Mouse (Mus musculus) limb, embryonic 12.5 days (tissue): ENCODE results near the gene Ptpn7. TPM values are rescaled to one million over a fixed set of nuclear protein-coding genes. Genes with fewer than 3 reads are reported as not detected.

Source experiments
- ATAC-seq: fragments of 200-750 bp; cut with Nextera tagmentation; 2 replicates; pipeline ENCODE4 v1.8.0; 2017; ENCODE audit warnings: low read depth, moderate TSS enrichment; ENCODE audit not compliant: insufficient number of reproducible peaks, insufficient read depth, low FRiP score, low TSS enrichment
- H3K27ac ChIP-seq: fragments of 300-500 bp; sonication (generic); 2 replicates; pipeline ENCODE4 v1.5.1; 2016; ENCODE audit warnings: mild to moderate bottlenecking, moderate library complexity
- H3K27me3 ChIP-seq: fragments of 300-500 bp; sonication (generic); 2 replicates; pipeline ENCODE4 v1.6.1; 2016; ENCODE audit warnings: mild to moderate bottlenecking, moderate library complexity
- H3K36me3 ChIP-seq: fragments of 300-500 bp; sonication (generic); 2 replicates; pipeline ENCODE4 v1.6.1; 2016; ENCODE audit warnings: mild to moderate bottlenecking, moderate library complexity
- H3K4me1 ChIP-seq: fragments of 300-500 bp; sonication (generic); replicated peaks from 2 replicates; pipeline ENCODE4 v1.6.1; 2016
- H3K4me2 ChIP-seq: fragments of 300-500 bp; sonication (generic); 2 replicates; pipeline ENCODE4 v1.6.1; 2016; ENCODE audit warnings: mild to moderate bottlenecking, moderate library complexity
- H3K4me3 ChIP-seq: fragments of 300-500 bp; sonication (generic); replicated peaks from 2 replicates; pipeline ENCODE4 v1.5.1; 2016; ENCODE audit warnings: mild to moderate bottlenecking
- H3K9ac ChIP-seq: fragments of 300-500 bp; sonication (generic); replicated peaks from 2 replicates; pipeline ENCODE4 v1.6.1; 2016; ENCODE audit warnings: mild to moderate bottlenecking, moderate library complexity
- H3K9me3 ChIP-seq: fragments of 300-500 bp; sonication (generic); 2 replicates; pipeline ENCODE4 v1.6.1; 2016; ENCODE audit warnings: mild to moderate bottlenecking, moderate library complexity
- WGBS: fragments of 180-500 bp; shearing (Covaris S2); methylation state at CpG from one replicate; pipeline ENCODE4 v1.1.7; 2016; 5-methylcytosine and 5-hydroxymethylcytosine counted together
- polyA plus RNA-seq: library from polyadenylated mRNA; unstranded; fragments of >200 nt; fragmentation: Nextera tagmentation; extraction: Ambion mirVana; gene quantifications from 2 replicates; pipeline ENCODE4 v1.2.1, GENCODE M21; 2016

Gene Ptpn7
- polyA plus RNA-seq, 1 experiment from 2014 or later: 1.1 TPM

GRCm38 (mm10) chr1:135159074-135159473 is 26.6 kb downstream of the Ptpn7 start:
- H3K4me1 ChIP-seq: peaks cover 27% of the 10 kb centered on the region

GRCm38 (mm10) chr1:135159556-135160123 is 27.1 kb downstream of the Ptpn7 start:
- no peak for ATAC-seq
- no peak overlapping the region for H3K4me2 ChIP-seq
- H3K27me3 ChIP-seq: no peaks in the 10 kb centered on the region
- peaks cover 24% of the 10 kb centered on the region for H3K36me3 ChIP-seq
- no peak overlapping the region for H3K27ac ChIP-seq
- H3K4me3 ChIP-seq: no peak overlapping the region
- 82% methylated on average over 11 of the region's 11 CpGs for WGBS
- H3K9ac ChIP-seq: no peak overlapping the region
- peaks cover 23% of the 10 kb centered on the region for H3K4me1 ChIP-seq
- H3K9me3 ChIP-seq: no peaks in the 10 kb centered on the region

More at GRCm38 (mm10) chr1:135159074-135159473, 26.6 kb downstream of the Ptpn7 start:
- ATAC-seq: no peak
- Histone ChIP-seq H3K4me3 (no peak overlapping the region), H3K36me3 (peaks cover 26% of the 10 kb centered on the region), H3K27ac (peak overlapping the region; percentile 23; the same call in 1 of the 2 replicates), H3K4me2 (no peak overlapping the region), H3K27me3 (no peaks in the 10 kb centered on the region), H3K9me3 (no peaks in the 10 kb centered on the region), H3K9ac (no peak overlapping the region)
- WGBS: 73% methylated on average over 7 of the region's 7 CpGs

DNA sequence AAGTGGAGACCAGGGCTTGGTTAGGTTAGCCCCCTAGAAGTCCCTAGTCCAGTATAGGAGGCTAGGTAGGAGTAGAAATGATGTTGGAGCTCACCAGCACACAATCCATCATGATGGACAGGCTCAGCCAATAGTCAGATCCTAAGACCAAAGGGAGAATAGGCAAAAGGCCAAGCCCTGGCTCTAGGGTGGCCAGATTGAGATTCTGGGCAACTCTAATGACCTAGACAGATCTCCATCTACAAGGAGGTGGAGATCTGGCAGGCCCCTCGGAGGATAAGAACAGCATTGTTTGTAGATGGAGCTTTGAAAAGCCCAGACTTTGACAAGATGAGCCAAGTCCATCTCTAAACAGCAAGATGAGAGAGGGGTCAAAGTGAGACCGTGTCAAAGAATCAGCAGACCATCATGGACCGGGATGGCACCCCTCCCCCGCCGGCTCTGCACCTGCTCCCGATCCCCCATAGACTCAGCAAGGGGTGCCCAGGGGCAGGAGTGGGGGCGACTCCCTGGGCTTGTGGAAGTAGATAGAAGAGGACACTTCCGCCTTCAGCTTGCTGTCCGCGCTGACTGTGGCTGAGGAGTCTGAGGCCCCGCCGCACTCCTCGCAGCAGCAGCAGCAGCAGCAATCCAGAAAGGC is 28.0 kb downstream of the Ptpn7 start:
- Histone ChIP-seq H3K9me3 (no peaks in the 10 kb centered on the region), H3K27me3 (no peaks in the 10 kb centered on the region), H3K4me1 (peaks cover 16% of the 10 kb centered on the region), H3K4me3 (no peak overlapping the region), H3K36me3 (peaks cover 15% of the 10 kb centered on the region), H3K27ac (no peak overlapping the region), H3K4me2 (no peak overlapping the region), H3K9ac (no peak overlapping the region)
- WGBS: 82% methylated on average over 13 of the region's 13 CpGs
- ATAC-seq: no peak

DNA sequence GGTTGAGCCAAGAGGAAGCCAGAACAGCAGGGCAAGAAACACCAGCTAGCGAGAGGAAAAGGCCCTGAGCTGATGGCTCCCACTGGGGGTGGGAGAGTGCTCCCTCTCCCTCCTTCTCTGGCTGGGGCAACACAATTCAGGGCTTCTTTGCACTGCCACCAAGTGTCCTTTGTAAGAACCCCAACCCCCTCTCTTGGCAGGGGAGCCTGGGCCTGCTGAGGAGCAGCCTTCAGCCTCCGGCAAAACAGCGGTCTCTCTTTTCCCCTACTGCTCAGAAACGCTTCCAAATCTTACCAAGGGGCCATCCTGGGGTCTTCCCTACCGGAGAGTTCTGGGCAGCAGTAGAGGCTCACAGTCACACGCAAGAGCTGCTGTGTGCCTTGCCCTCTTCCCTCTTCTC is 30.2 kb downstream of the Ptpn7 start:
- H3K27ac ChIP-seq: no peak overlapping the region
- ATAC-seq: no peak

DNA sequence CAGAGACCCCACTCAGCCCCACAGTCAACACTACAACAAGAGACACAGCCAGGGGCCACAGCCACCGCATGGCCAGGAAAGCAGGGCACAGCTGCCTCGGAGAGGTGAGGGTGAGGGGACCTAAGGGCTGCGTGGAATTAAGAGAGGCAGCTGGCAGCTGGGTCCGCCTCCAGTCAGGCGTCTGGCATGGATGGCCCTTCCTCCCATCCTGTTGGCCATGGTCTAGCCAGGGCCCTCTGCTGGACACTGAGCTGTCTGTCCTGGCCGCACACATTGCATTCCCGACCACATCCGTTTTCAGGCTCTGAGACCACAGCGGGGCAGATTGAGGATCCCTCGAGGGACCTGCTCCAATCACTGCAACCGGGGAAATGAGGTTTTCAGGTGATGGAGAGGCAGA is 34.9 kb downstream of the Ptpn7 start, which contains the start of gene Gpr37l1:
Gpr37l1 (minus strand) TSS at position 247 of the 400 bp plus-strand sequence.
- Histone ChIP-seq H3K4me1 (no peaks in the 10 kb centered on the region), H3K9ac (no peak within 1 kb of the TSS), H3K9me3 (no peaks in the 10 kb centered on the region), H3K4me2 (no peak within 1 kb of the TSS), H3K4me3 (no peak within 1 kb of the TSS), H3K27me3 (no peaks in the 10 kb centered on the region; the same call in 1 of the 2 replicates), H3K27ac (no peak within 1 kb of the TSS), H3K36me3 (no peaks in the 10 kb centered on the region)
- WGBS: 63% methylated on average over 11 of the region's 11 CpGs
- ATAC-seq: no peak

More for the DNA sequence above, 30.2 kb downstream of the Ptpn7 start:
- Histone ChIP-seq H3K9me3 (no peaks in the 10 kb centered on the region), H3K27me3 (no peaks in the 10 kb centered on the region; the same call in 1 of the 2 replicates), H3K9ac (no peak overlapping the region), H3K4me3 (no peak overlapping the region), H3K4me2 (no peak overlapping the region), H3K4me1 (peaks cover 16% of the 10 kb centered on the region), H3K36me3 (no peaks in the 10 kb centered on the region)
- WGBS: 53% methylated on average over 6 of the region's 6 CpGs

- Histone ChIP-seq H3K4me3 (no peak overlapping the region), H3K27ac (no peak overlapping the region), H3K36me3 (no peaks in the 10 kb centered on the region), H3K9me3 (no peaks in the 10 kb centered on the region), H3K4me1 (no peaks in the 10 kb centered on the region), H3K27me3 (no peaks in the 10 kb centered on the region; the same call in 1 of the 2 replicates), H3K4me2 (no peak overlapping the region), H3K9ac (no peak overlapping the region)
- ATAC-seq: no peak
- 92% methylated on average over 10 of the region's 10 CpGs for WGBS
These were observed 36.1 kb downstream of the Ptpn7 start for GRCm38 (mm10) chr1:135168453-135169200.

GRCm38 (mm10) chr1:135169556-135170224 is 37.2 kb downstream of the Ptpn7 start:
- no peaks in the 10 kb centered on the region for H3K4me1 ChIP-seq
- no peak overlapping the region for H3K27ac ChIP-seq
- H3K27me3 ChIP-seq: no peaks in the 10 kb centered on the region; the same call in 1 of the 2 replicates
- no peak overlapping the region for H3K4me2 ChIP-seq
- WGBS: 58% methylated on average over 12 of the region's 12 CpGs
- no peaks in the 10 kb centered on the region for H3K9me3 ChIP-seq
- H3K9ac ChIP-seq: no peak overlapping the region
- H3K36me3 ChIP-seq: no peaks in the 10 kb centered on the region
- H3K4me3 ChIP-seq: no peak overlapping the region
- no peak for ATAC-seq

DNA sequence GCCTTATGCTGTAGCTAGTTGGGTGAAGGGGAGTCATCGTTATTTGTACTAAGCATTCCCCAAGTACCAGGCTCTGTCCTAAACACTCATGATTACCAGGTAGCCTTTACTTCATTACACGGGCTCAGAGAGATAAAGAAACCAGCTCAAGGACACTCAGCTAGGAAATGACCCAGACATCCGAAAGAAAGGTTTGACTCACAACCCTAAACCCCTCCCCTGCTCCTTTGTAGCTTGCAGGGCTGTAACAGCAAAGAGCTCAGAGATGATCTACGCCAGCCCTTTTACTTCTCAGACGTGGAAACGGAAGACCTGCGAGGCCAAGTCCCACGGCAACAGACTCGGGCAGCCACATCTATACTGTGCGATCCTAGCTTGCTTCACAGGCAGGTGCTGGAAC is 37.8 kb downstream of the Ptpn7 start:
- Histone ChIP-seq H3K4me1 (no peaks in the 10 kb centered on the region), H3K9ac (no peak overlapping the region), H3K9me3 (no peaks in the 10 kb centered on the region), H3K27me3 (no peaks in the 10 kb centered on the region; the same call in 1 of the 2 replicates), H3K27ac (no peak overlapping the region), H3K36me3 (no peaks in the 10 kb centered on the region), H3K4me2 (no peak overlapping the region), H3K4me3 (no peak overlapping the region)
- ATAC-seq: no peak
- 64% methylated on average over 10 of the region's 10 CpGs for WGBS

GRCm38 (mm10) chr1:135171202-135171601 is 38.7 kb downstream of the Ptpn7 start:
- no peak for ATAC-seq
- Histone ChIP-seq H3K4me2 (no peak overlapping the region), H3K27ac (no peak overlapping the region), H3K27me3 (no peaks in the 10 kb centered on the region; the same call in 1 of the 2 replicates), H3K4me3 (no peak overlapping the region), H3K9ac (no peak overlapping the region), H3K4me1 (no peaks in the 10 kb centered on the region), H3K9me3 (no peaks in the 10 kb centered on the region), H3K36me3 (no peaks in the 10 kb centered on the region)
- WGBS: 84% methylated on average over 7 of the region's 7 CpGs

DNA sequence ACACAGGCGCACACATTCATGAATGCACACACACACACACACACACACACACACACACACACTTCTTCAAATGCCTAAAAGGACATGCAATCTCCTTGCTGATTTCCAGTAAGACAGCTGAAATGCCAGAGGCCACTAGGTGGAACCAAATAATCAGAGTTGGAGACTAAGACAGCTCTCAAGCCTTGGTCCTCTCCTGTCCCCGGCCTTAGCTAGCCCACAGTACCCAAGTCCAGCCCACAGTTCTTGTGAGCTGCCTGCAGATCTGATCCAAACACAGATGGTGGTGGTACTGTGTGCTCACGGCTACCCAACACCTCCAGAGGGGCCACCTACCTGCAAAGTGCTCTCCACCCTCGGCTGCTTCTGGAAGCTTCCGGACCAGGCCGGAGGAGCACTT is 39.5 kb downstream of the Ptpn7 start:
- H3K4me3 ChIP-seq: no peak overlapping the region
- H3K27me3 ChIP-seq: no peaks in the 10 kb centered on the region; the same call in 1 of the 2 replicates
- ATAC-seq: peak; percentile 58; the same call in 1 of the 2 replicates
- H3K27ac ChIP-seq: 0 out of 2 replicates have a peak overlapping the region, but pooled peaks have one; percentile 1
- H3K9ac ChIP-seq: no peak overlapping the region
- no peaks in the 10 kb centered on the region for H3K9me3 ChIP-seq
- H3K4me1 ChIP-seq: no peaks in the 10 kb centered on the region
- H3K4me2 ChIP-seq: no peak overlapping the region
- 53% methylated on average over 6 of the region's 6 CpGs for WGBS
- H3K36me3 ChIP-seq: no peaks in the 10 kb centered on the region

DNA sequence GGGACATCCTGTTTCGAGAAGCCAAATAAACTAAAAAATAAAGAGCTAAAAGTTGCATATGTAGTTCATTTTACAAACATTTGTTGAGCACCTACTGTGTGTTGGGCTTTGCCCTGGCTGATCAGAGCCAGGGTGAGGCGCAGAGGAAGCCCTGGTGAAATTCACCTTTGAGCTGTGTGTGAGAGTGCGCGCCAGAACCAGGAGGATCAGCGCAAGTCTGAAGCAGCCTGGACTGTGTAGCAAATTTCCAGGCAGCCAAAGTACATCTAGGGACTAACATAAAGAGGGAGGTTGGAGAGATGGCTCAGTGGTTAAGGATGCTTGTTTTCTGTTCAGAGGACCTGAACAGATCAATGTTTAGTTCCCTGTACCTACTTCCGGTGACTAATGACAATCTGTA is 40.8 kb downstream of the Ptpn7 start:
- 92% methylated on average over 6 of the region's 6 CpGs for WGBS
- Histone ChIP-seq H3K9me3 (no peaks in the 10 kb centered on the region), H3K9ac (no peak overlapping the region), H3K4me3 (no peak overlapping the region), H3K4me1 (no peaks in the 10 kb centered on the region), H3K36me3 (no peaks in the 10 kb centered on the region), H3K4me2 (no peak overlapping the region), H3K27ac (no peak overlapping the region), H3K27me3 (no peaks in the 10 kb centered on the region; the same call in 1 of the 2 replicates)
- ATAC-seq: no peak
